Mouse (Mus musculus) erythroblast, embryonic 14.5 days (primary cell): Measurements from ENCODE around the gene Wdhd1. TPM values are rescaled to one million over a fixed set of nuclear protein-coding genes. Genes with fewer than 3 reads are reported as not detected.

Experiments
- H3K27me3 ChIP-seq: 2 replicates; pipeline ENCODE4 v1.6.1; 2012; ENCODE audit warnings: inconsistent platforms; ENCODE audit not compliant: control insufficient read depth
- H3K36me3 ChIP-seq: 2 replicates; pipeline ENCODE4 v1.6.1; 2012; ENCODE audit warnings: mild to moderate bottlenecking, inconsistent platforms; ENCODE audit not compliant: control insufficient read depth
- H3K4me1 ChIP-seq: 2 replicates; pipeline ENCODE4 v1.6.1; 2012; ENCODE audit warnings: inconsistent platforms; ENCODE audit not compliant: control insufficient read depth
- H3K4me3 ChIP-seq: replicated peaks from 2 replicates; pipeline ENCODE3; 2012; ENCODE audit warnings: moderate library complexity, mild to moderate bottlenecking, inconsistent platforms
- H3K9me3 ChIP-seq: 2 replicates; pipeline ENCODE4 v1.6.1; 2012; ENCODE audit warnings: low read length, inconsistent platforms, mixed read lengths; ENCODE audit not compliant: control insufficient read depth
- GATA1 ChIP-seq: IDR thresholded peaks from 2 replicates; pipeline ENCODE4 v1.6.1; 2012; ENCODE audit warnings: low read length, inconsistent platforms, mixed read lengths
- TAL1 ChIP-seq: IDR thresholded peaks from 3 replicates; pipeline ENCODE4 v1.6.1; 2012; ENCODE audit warnings: low read length, inconsistent platforms, mixed read lengths
- polyA plus RNA-seq: library from polyadenylated mRNA; stranded (reverse); fragments of >175 nt; gene quantifications from 2 replicates; pipeline ENCODE4 v1.2.3, GENCODE M21; 2012

The Wdhd1 gene
- polyA plus RNA-seq, 1 experiment, result 1.5 TPM

DNA sequence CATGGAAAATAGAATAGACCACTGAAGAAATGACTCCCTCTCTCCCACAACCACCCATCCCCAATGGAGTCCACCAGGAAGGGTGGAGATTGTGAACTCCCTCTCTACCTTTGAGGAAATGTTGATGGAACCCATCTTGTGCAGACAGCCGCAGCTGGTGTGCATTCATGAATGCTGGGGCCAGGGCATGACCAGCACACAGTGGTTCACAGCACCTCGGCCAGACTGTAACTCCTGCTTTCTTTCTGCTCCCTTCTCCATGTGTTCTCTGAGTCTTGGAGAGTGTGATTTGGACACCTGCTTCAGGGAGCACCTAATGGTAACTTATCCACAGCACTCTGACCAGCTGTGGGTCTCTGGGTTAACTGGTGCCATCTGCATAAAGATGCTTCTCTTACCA is 60.1 kb downstream of the Wdhd1 start:
- Histone ChIP-seq H3K27me3 (peaks cover 10% of the 10 kb centered on the region), H3K4me3 (no peak overlapping the region), H3K4me1 (peaks cover 14% of the 10 kb centered on the region), H3K36me3 (no peaks in the 10 kb centered on the region), H3K9me3 (no peaks in the 10 kb centered on the region)
- no peak for TF ChIP-seq GATA1
- no peak for TF ChIP-seq TAL1

DNA sequence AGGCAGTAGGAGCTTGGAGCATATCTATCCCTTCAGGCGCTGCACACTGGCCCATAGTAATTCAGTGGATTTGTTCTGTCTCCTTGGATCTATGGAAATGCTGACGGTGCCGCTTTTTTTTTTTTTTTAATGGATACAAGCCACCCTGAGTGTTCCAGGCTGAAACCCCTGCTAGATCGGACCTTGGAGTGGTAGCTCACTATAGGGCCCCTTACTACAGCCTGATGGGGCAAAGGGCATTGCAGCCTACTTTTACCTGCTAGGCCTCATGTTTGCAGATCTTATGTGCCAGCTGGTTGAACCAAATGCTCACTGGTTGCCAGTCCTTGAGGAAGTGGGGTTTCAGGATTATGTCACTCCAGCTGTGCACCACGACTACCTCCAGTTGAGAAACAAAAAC is 62.3 kb downstream of the Wdhd1 start:
- TF ChIP-seq GATA1 (no peak), TAL1 (no peak)
- no peaks in the 10 kb centered on the region for H3K9me3 ChIP-seq
- no peak overlapping the region for H3K4me3 ChIP-seq
- H3K36me3 ChIP-seq, result no peaks in the 10 kb centered on the region
- peaks cover 10% of the 10 kb centered on the region for H3K27me3 ChIP-seq
- peaks cover 15% of the 10 kb centered on the region for H3K4me1 ChIP-seq

DNA sequence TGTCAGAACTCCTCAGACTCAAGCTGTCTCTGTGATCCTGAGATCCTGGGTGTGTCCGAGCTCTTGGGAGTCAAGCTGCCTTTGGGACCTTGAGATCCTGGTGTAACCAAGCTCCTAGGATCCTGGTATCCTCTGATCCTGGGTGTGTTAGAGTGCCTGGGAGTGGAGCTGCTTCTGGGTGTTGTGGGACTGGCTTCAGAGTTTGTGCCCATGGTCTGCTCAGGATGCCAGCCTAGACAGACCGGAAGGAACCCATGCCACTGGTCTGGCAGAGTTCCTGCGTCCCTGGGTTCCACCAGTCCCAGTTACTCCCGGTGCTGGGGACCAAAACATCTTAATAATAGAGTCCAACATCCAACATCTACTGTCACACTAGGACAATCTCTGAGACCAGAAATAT is 63.4 kb downstream of the Wdhd1 start:
- Histone ChIP-seq H3K27me3 (peaks cover 10% of the 10 kb centered on the region), H3K36me3 (no peaks in the 10 kb centered on the region), H3K4me1 (peaks cover 11% of the 10 kb centered on the region), H3K9me3 (no peaks in the 10 kb centered on the region), H3K4me3 (no peak overlapping the region)
- TF ChIP-seq GATA1 (no peak), TAL1 (no peak)

DNA sequence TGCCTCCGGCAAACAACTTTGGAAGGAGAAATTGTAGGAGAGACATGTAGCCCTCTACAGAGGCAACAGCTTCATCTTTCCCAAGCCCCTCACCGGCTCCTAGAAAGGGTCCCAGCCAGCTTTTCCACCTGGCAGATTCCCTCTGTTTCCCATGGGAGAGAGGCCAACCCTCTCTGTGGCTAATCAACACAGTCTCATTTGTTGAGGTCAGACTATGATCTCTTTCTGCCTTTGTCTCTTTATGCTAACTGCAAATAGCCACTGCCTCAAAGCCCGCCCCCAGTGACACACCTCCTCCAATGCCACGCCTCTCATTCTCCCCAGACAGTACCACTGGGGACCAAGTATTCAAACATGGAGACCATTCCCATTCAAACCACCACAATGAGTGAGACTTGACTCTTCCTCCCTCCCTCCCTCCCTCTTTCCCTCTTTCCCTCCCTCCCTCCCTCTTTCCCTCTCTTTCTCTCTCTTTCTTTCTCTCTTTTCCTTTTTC is 66.9 kb downstream of the Wdhd1 start:
- H3K9me3 ChIP-seq, result no peaks in the 10 kb centered on the region
- H3K27me3 ChIP-seq, result peaks cover 9% of the 10 kb centered on the region
- H3K36me3 ChIP-seq, result no peaks in the 10 kb centered on the region
- H3K4me1 ChIP-seq, result peaks cover 21% of the 10 kb centered on the region
- no peak overlapping the region for H3K4me3 ChIP-seq
- TF ChIP-seq TAL1 (no peak), GATA1 (no peak)

DNA sequence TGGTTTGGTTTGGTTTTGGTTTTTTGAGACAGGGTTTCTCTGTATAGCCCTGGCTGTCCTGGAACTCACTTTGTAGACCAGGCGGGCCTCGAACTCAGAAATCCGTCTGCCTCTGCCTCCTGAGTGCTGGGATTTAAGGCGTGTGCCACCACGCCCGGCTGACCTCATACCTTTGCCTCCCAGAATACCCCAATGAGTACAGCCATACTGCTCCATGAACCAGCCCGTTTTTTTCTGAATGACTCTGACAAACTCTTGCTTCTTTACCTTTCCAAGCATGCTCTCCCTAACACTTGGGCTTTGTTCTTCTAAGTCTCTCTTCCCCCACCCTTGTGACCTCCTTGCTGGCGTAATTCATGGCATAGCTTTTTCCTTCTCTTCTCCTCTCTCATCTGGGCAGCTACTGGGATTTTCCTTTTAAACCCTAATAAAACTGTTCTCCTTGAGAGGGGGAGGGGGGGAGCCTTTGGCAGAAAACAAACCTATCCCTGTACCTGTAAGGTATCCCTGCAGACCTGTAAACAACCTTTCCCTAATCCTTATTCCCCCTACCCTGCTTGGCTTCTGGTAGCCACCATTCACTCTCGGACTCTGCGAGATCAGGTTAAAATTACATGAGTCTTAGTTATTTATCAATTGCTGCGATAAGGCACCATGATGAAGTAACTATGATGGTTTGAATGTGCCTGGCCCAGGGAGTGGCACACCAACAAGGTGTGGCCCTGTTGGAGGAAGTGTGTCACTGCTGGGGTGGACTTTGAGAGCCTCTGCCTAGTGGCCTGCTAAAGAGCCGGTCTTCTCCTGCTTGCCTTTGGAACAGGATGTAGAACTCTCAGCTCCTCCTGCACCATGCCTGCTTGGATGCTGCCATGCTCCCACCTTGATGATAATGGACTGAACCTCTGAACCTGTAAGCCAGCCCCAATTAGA is 67.8 kb downstream of the Wdhd1 start:
- H3K27me3 ChIP-seq, result peaks cover 3% of the 10 kb centered on the region
- peaks cover 23% of the 10 kb centered on the region for H3K4me1 ChIP-seq
- H3K4me3 ChIP-seq, result no peak overlapping the region
- no peak for TF ChIP-seq TAL1
- no peaks in the 10 kb centered on the region for H3K9me3 ChIP-seq
- H3K36me3 ChIP-seq, result no peaks in the 10 kb centered on the region

DNA sequence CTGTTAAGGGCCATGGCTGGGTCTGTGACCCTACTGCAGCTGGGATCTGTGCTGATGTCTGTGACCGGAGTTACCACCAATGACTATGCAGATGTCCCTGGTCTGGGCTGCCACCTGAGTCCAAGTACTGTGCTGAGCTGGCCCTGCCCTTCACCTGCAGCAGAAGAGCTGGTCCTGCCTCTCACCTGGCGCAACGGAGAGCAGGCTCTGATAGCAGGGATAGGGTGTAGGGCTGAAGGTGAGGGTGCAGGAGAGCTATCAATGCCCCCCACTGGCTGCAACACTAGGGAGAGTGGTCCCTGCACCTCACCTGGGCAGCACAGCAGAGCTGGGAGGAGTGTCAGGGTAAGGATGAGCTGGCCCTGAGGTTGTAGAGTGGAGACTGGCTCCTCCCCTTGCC is 70.1 kb downstream of the Wdhd1 start:
- Histone ChIP-seq H3K36me3 (no peaks in the 10 kb centered on the region), H3K4me1 (peaks cover 20% of the 10 kb centered on the region), H3K27me3 (no peaks in the 10 kb centered on the region), H3K4me3 (no peak overlapping the region), H3K9me3 (no peaks in the 10 kb centered on the region)
- TF ChIP-seq TAL1 (no peak), GATA1 (no peak)

DNA sequence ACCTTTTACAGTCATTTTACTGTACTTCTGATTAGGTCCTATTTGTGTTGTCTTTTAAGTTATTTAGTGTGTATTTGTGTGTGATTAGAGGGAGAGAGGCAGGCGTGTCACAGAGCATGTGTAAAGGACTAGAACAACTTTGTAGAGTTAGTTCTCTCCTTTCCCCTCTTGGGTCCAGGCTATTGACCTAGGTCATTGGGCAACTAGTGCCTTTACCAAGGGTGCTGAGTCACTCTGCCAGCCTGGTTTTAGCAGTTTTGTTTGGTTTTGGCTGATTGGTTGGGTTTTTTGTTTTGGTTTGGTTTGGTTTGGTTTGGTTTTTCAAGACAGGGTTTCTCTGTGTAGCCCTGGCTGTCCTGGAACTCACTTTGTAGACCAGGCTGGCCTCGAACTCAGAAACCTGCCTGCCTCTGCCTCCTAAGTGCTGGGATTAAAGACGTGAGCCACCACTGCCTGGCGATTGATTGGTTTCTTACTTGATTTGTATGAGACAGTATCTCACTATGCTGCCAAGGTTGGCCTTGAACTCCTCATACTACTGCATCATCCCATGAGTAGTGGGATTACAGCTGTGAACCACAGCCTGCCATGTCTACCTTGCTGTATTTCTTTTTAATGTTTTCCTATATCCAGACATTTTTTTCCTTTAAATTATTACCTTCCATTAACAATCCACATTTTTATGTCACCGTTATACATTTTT is 71.2 kb downstream of the Wdhd1 start:
- Histone ChIP-seq H3K4me1 (peaks cover 20% of the 10 kb centered on the region), H3K27me3 (no peaks in the 10 kb centered on the region), H3K4me3 (no peak overlapping the region), H3K9me3 (no peaks in the 10 kb centered on the region), H3K36me3 (no peaks in the 10 kb centered on the region)
- TF ChIP-seq GATA1 (no peak), TAL1 (no peak)

DNA sequence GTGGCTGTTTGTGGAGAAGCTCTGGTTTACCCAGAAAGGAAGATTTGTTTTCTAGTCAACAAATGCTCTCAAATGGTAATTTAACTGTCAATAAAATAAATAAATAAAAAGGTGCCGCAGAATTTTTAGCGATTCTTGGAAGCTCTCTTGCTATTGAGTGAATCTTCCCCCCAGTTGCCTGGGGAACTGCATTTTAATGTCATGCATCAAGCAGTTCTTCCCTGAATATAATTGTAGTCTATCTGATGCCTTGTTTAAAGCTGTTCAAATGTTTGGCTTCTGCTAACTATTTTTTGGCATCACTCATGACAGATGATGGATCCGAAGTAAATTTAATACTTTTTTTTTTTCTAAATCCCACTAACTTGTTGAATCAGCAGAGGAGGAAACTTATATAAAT is 79.3 kb downstream of the Wdhd1 start:
- TF ChIP-seq GATA1, result no peak
- no peak for TF ChIP-seq TAL1
- H3K9me3 ChIP-seq, result no peaks in the 10 kb centered on the region
- no peak overlapping the region for H3K4me3 ChIP-seq
- H3K36me3 ChIP-seq, result no peaks in the 10 kb centered on the region
- peaks cover 2% of the 10 kb centered on the region; the same call in 1 of the 2 replicates for H3K4me1 ChIP-seq
- peaks cover 2% of the 10 kb centered on the region; the same call in 1 of the 2 replicates for H3K27me3 ChIP-seq

DNA sequence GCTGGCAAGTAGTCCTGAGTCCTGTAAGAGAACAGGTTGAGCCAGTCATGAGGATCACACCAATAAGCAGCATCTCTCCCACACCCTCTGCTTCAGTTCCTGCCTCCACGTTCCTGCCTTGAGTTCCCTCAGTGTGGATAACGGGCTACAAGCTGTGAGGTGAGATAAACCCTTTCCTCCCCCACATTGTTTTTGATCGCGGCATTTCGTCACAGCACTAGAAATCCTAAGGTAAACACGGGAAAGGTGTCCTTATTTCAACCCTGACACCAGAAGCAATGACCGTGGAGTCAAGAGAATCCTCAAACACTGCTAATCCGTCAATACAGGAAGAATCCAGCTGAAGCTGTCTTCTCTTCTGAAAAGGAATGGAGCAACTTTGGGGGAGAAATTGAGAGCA is 79.9 kb downstream of the Wdhd1 start:
- no peak for TF ChIP-seq TAL1
- no peak for TF ChIP-seq GATA1
- peaks cover 2% of the 10 kb centered on the region; the same call in 1 of the 2 replicates for H3K27me3 ChIP-seq

More for the DNA sequence above, 79.9 kb downstream of the Wdhd1 start:
- H3K9me3 ChIP-seq, result no peaks in the 10 kb centered on the region
- no peaks in the 10 kb centered on the region for H3K36me3 ChIP-seq
- no peak overlapping the region for H3K4me3 ChIP-seq
- peaks cover 2% of the 10 kb centered on the region; the same call in 1 of the 2 replicates for H3K4me1 ChIP-seq
